Mouse (Mus musculus) heart, embryonic 14.5 days (tissue): Measurements from ENCODE around the gene Pigt. TPM values are rescaled to one million over a fixed set of nuclear protein-coding genes. Genes with fewer than 3 reads are reported as not detected.

Source experiments
- ATAC-seq: fragments of 200-750 bp; cut with Nextera tagmentation; 2 replicates; pipeline ENCODE4 v1.8.0; 2017; ENCODE audit warnings: low read depth, moderate TSS enrichment; ENCODE audit not compliant: insufficient number of reproducible peaks, insufficient read depth, low FRiP score
- H3K27ac ChIP-seq, 2 experiments: fragments of 200-500 bp in 1 of 2; fragments of 300-500 bp in 1 of 2; sonication (generic) in 1 of 2; replicated peaks in 1 of 2; 2 replicates each; pipeline ENCODE4 v1.5.1; 2012 to 2014; ENCODE audit warnings: low read depth in 2 of 2, low read length in 2 of 2, control low read depth in 1 of 2, mild to moderate bottlenecking in 1 of 2, mixed read lengths in 1 of 2; ENCODE audit not compliant: control insufficient read depth in 1 of 2, insufficient read depth in 1 of 2
- H3K27me3 ChIP-seq: fragments of 300-500 bp; sonication (generic); 2 replicates; pipeline ENCODE4 v1.6.1; 2014; ENCODE audit warnings: mild to moderate bottlenecking, low read length, control low read depth; ENCODE audit not compliant: control insufficient read depth, insufficient read depth
- H3K36me3 ChIP-seq: fragments of 300-500 bp; sonication (generic); 2 replicates; pipeline ENCODE4 v1.6.1; 2014; ENCODE audit warnings: mild to moderate bottlenecking, control low read depth, low read length, mixed read lengths; ENCODE audit not compliant: control insufficient read depth, insufficient read depth
- H3K4me1 ChIP-seq, 2 experiments: fragments of 200-500 bp in 1 of 2; fragments of 300-500 bp in 1 of 2; sonication (generic) in 1 of 2; 2 replicates each; pipeline ENCODE4 v1.6.1; 2012 to 2014; ENCODE audit warnings: low read length in 2 of 2, control low read depth in 1 of 2, mixed read lengths in 1 of 2; ENCODE audit not compliant: control insufficient read depth in 2 of 2, insufficient read depth in 2 of 2
- H3K4me2 ChIP-seq: fragments of 300-500 bp; sonication (generic); 2 replicates; pipeline ENCODE4 v1.6.1; 2014; ENCODE audit warnings: mild to moderate bottlenecking, low read length
- H3K4me3 ChIP-seq, 2 experiments: fragments of 200-500 bp in 1 of 2; fragments of 300-500 bp in 1 of 2; sonication (generic) in 1 of 2; 2 replicates each; pipeline ENCODE4 v1.5.1; 2012 to 2014; ENCODE audit warnings: low read length in 2 of 2, mild to moderate bottlenecking in 2 of 2, control low read depth in 1 of 2, low read depth in 1 of 2, moderate library complexity in 1 of 2; ENCODE audit not compliant: control insufficient read depth in 1 of 2, insufficient read depth in 1 of 2
- H3K9ac ChIP-seq: fragments of 300-500 bp; sonication (generic); 2 replicates; pipeline ENCODE4 v1.6.1; 2014; ENCODE audit warnings: mild to moderate bottlenecking, low read length
- H3K9me3 ChIP-seq: fragments of 300-500 bp; sonication (generic); 2 replicates; pipeline ENCODE4 v1.6.1; 2016; ENCODE audit warnings: low read length, control low read depth; ENCODE audit not compliant: control insufficient read depth
- WGBS: fragments of 180-500 bp; shearing (Covaris S2); extraction: QIAGEN DNeasy Blood & Tissue Kit; methylation state at CpG from one replicate; pipeline ENCODE4 v1.1.7; 2014; 5-methylcytosine and 5-hydroxymethylcytosine counted together
- polyA plus RNA-seq: library from polyadenylated mRNA; unstranded; fragments of >200 nt; fragmentation: Nextera tagmentation; extraction: Ambion mirVana; gene quantifications from 2 replicates; pipeline ENCODE4 v1.2.1, GENCODE M21; 2014

The Pigt gene
- polyA plus RNA-seq, 1 experiment from 2014 or later: 64.3 TPM

- Histone ChIP-seq H3K9me3 (no peaks in the 10 kb centered on the region), H3K4me1 (peaks cover 9 to 15% of the 10 kb centered on the region in 2 experiments), H3K4me3 (peak within 1 kb of the TSS; percentile 71 to 79), H3K36me3 (peaks cover 35% of the 10 kb centered on the region), H3K9ac (peak within 1 kb of the TSS; percentile 75), H3K27ac (peak within 1 kb of the TSS in 1 of 2 experiments; percentile 59; a peak in 3 of 4 replicates), H3K4me2 (peak within 1 kb of the TSS; percentile 84), H3K27me3 (no peaks in the 10 kb centered on the region)
- WGBS: under 1% methylated on average over 75 of the region's 79 CpGs
- peak; percentile 98 for ATAC-seq
Observed at GRCm38 (mm10) chr2:164460745-164461551, 36.4 kb upstream of the Pigt start, which contains the start of gene Gm20458. Gene Gm20458 (plus strand): TSS chr2:164460967.

GRCm38 (mm10) chr2:164465161-164465560, 32.2 kb upstream of the Pigt start:
- H3K36me3 ChIP-seq: peaks cover 55% of the 10 kb centered on the region
- H3K9ac ChIP-seq: no peak overlapping the region
- H3K4me2 ChIP-seq: no peak overlapping the region
- peaks cover 3 to 5% of the 10 kb centered on the region in 2 experiments; a peak in 3 of 4 replicates for H3K4me1 ChIP-seq
- ATAC-seq: no peak
- H3K4me3 ChIP-seq: no peak overlapping the region
- H3K9me3 ChIP-seq: no peaks in the 10 kb centered on the region
- no peak overlapping the region for H3K27ac ChIP-seq
- no peaks in the 10 kb centered on the region for H3K27me3 ChIP-seq

GRCm38 (mm10) chr2:164466787-164467186, 30.5 kb upstream of the Pigt start:
- Histone ChIP-seq H3K27me3 (no peaks in the 10 kb centered on the region), H3K4me3 (no peak overlapping the region), H3K9ac (no peak overlapping the region), H3K4me2 (no peak overlapping the region), H3K27ac (no peak overlapping the region), H3K4me1 (peaks cover 0 to 3% of the 10 kb centered on the region in 2 experiments; a peak in 3 of 4 replicates), H3K36me3 (peaks cover 55% of the 10 kb centered on the region), H3K9me3 (no peaks in the 10 kb centered on the region)
- 53% methylated on average over 5 of the region's 5 CpGs for WGBS
- no peak for ATAC-seq

GRCm38 (mm10) chr2:164470254-164470653, 27.1 kb upstream of the Pigt start:
- Histone ChIP-seq H3K9ac (no peak overlapping the region), H3K4me2 (no peak overlapping the region), H3K36me3 (peaks cover 37% of the 10 kb centered on the region), H3K4me1 (no peaks in the 10 kb centered on the region), H3K27me3 (no peaks in the 10 kb centered on the region), H3K9me3 (no peaks in the 10 kb centered on the region), H3K27ac (no peak overlapping the region), H3K4me3 (no peak overlapping the region)
- WGBS: 32% methylated on average over 10 of the region's 10 CpGs
- ATAC-seq: no peak

- Histone ChIP-seq H3K9me3 (no peaks in the 10 kb centered on the region), H3K36me3 (peaks cover 13% of the 10 kb centered on the region; the same call in 1 of the 2 replicates), H3K27me3 (no peaks in the 10 kb centered on the region), H3K4me2 (no peak within 1 kb of the TSS), H3K4me3 (no peak within 1 kb of the TSS), H3K27ac (no peak within 1 kb of the TSS), H3K9ac (no peak within 1 kb of the TSS), H3K4me1 (no peaks in the 10 kb centered on the region)
- 76% methylated on average over 6 of the region's 6 CpGs for WGBS
- no peak for ATAC-seq
Observed at GRCm38 (mm10) chr2:164473624-164474023, 23.7 kb upstream of the Pigt start, which contains the start of gene Trp53tg5. Gene Trp53tg5 (minus strand): TSS chr2:164473724.

GRCm38 (mm10) chr2:164485681-164486257, 11.6 kb upstream of the Pigt start, which contains the start of gene Dbndd2:
Gene Dbndd2 (plus strand): TSS chr2:164486106.
- H3K9me3 ChIP-seq: no peaks in the 10 kb centered on the region
- 3% methylated on average over 25 of the region's 26 CpGs for WGBS
- ATAC-seq: no peak; the same call in 1 of the 2 replicates

GRCm38 (mm10) chr2:164486258-164487114, 10.8 kb upstream of the Pigt start:
- Histone ChIP-seq H3K4me1 (peaks cover 7 to 12% of the 10 kb centered on the region in 2 experiments), H3K27me3 (no peaks in the 10 kb centered on the region), H3K36me3 (peaks cover 25% of the 10 kb centered on the region), H3K27ac (peak overlapping the region; percentile 17 to 59; a peak in 3 of 4 replicates), H3K4me3 (peak overlapping the region; percentile 79 to 88), H3K9me3 (no peaks in the 10 kb centered on the region), H3K9ac (peak overlapping the region; percentile 83), H3K4me2 (peak overlapping the region; percentile 97)
- peak; percentile 51 for ATAC-seq
- WGBS: under 1% methylated on average over 81 of the region's 90 CpGs

More at GRCm38 (mm10) chr2:164485681-164486257, 11.6 kb upstream of the Pigt start, which contains the start of gene Dbndd2:
- H3K4me3 ChIP-seq: peak within 1 kb of the TSS; percentile 79 to 88
- H3K4me2 ChIP-seq: peak within 1 kb of the TSS; percentile 97
- peak within 1 kb of the TSS; percentile 83 for H3K9ac ChIP-seq
- H3K36me3 ChIP-seq: peaks cover 23% of the 10 kb centered on the region
- peak within 1 kb of the TSS; percentile 17 to 59; a peak in 3 of 4 replicates for H3K27ac ChIP-seq
- H3K27me3 ChIP-seq: no peaks in the 10 kb centered on the region
- H3K4me1 ChIP-seq: peaks cover 7 to 12% of the 10 kb centered on the region in 2 experiments
